Mouse (Mus musculus): Measurements from ENCODE around the gene Tgfb1i1. TPM values are rescaled to one million over a fixed set of nuclear protein-coding genes. Genes with fewer than 3 reads are reported as not detected.

Tgfb1i1 gene
- polyA plus RNA-seq, 1 experiment from 2014 or later, result 11.9 TPM

DNA sequence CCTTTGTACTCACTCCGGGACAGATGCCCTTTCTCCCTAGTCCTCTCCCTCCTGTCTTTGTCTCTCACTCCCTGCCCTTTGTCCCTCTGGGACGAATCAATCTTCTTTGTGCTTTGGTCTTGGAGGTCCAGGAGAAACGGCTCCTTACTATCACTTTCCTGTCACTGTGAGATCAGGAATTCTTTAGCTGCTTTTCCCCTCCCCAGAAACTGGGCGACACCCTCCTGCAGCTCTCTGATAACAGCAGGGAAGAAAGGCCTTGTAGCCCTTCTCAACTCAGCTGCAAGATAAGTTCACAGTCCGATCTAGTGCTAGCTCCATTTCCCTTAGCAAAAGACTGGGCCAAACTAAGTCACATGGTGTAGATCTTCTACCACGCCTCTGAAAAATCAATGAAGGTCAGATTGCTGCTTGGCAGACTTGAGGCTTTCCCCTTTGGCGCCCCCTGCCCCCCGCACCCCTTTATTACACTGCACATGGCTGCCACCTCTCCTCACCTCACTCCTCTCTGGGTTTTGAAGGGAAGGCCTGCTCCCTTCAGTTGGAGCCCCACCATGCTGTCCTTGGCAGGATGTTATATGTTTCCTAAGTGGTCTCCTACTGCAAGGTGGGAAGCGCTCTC lies 42.4 kb downstream of the Tgfb1i1 start:
- peaks cover 16% of the 10 kb centered on the region for H3K36me3 ChIP-seq (ENCODE audit: control insufficient read depth, insufficient read depth)
- no peaks in the 10 kb centered on the region for H3K27me3 ChIP-seq (ENCODE audit: control insufficient read depth, insufficient read depth, low read depth, low read length)
- peaks cover 51% of the 10 kb centered on the region for H3K4me1 ChIP-seq (ENCODE audit: control insufficient read depth, low read depth, low read length)
- peak overlapping the region; percentile 69 for H3K9ac ChIP-seq (ENCODE audit: low read depth, low read length)
- 15% methylated on average over 9 of the region's 9 CpGs for WGBS (ENCODE audit: insufficient replicate concordance)
- no peaks in the 10 kb centered on the region for H3K9me3 ChIP-seq (replicated peaks; ENCODE audit: control insufficient read depth, low read length)
- peak overlapping the region; percentile 97 for H3K27ac ChIP-seq (ENCODE audit: low read length)
- peak overlapping the region; percentile 70 for H3K4me2 ChIP-seq (ENCODE audit: low read depth, low read length)
- ATAC-seq (ENCODE audit: low read depth), result peak; percentile 98
- H3K4me3 ChIP-seq (ENCODE audit: low read depth, low read length), result peak overlapping the region; percentile 63

DNA sequence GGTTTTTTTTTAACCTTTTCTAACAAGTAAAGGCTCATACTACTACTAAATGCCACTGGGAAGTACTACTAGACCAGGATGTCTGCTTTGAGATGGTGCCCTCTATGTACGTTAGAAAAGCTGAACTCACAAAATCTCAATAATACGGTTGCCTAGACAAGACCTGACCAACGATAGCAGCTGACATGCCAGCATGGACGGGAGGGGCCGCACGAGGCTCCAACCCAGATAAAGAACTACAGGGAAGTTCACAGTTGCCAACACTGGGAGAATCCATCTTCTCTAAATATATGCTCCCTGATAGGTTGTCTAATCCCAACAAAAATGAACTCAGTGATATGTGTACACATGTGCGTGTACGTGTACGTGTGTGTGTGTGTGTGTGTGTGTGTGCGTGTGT lies 48.2 kb downstream of the Tgfb1i1 start:
- H3K27ac ChIP-seq (ENCODE audit: low read length), result peak overlapping the region; percentile 92
- H3K9me3 ChIP-seq (replicated peaks; ENCODE audit: control insufficient read depth, low read length), result no peaks in the 10 kb centered on the region
- H3K36me3 ChIP-seq (ENCODE audit: control insufficient read depth, insufficient read depth), result no peaks in the 10 kb centered on the region; the same call in 1 of the 2 replicates
- 0 out of 2 replicates have a peak overlapping the region, but pooled peaks have one; percentile 25 for H3K9ac ChIP-seq (ENCODE audit: low read depth, low read length)
- 56% methylated on average over 10 of the region's 10 CpGs for WGBS (ENCODE audit: insufficient replicate concordance)
- H3K4me3 ChIP-seq (ENCODE audit: low read depth, low read length), result no peak overlapping the region
- peak; percentile 52; the same call in 1 of the 2 replicates for ATAC-seq (ENCODE audit: low read depth)
- no peaks in the 10 kb centered on the region for H3K27me3 ChIP-seq (ENCODE audit: control insufficient read depth, insufficient read depth, low read depth, low read length)
- peaks cover 64% of the 10 kb centered on the region for H3K4me1 ChIP-seq (ENCODE audit: control insufficient read depth, low read depth, low read length)
- peak overlapping the region; percentile 15; the same call in 1 of the 2 replicates for H3K4me2 ChIP-seq (ENCODE audit: low read depth, low read length)

DNA sequence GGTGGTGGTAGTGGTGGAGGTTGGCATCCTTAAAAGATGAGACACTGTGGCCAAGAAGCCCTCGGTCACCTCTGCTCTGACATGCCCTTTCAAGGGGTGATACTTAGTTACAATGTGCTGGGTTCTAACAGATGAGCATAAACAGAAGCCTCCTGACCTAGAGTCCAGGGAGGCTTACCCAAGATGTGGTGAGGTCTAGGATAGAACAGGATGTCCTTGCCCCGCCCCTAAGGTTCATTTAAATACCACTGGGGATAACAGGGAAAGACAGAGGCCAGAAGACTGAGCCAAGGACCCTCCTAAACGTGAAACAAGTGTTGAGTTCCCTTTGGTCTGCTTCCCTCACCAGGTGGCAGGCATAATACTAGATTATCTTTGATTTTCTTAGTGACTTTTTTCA lies 49.9 kb downstream of the Tgfb1i1 start:
- WGBS (ENCODE audit: insufficient replicate concordance), result 47% methylated on average over 3 of the region's 3 CpGs
- H3K27ac ChIP-seq (ENCODE audit: low read length), result peak overlapping the region; percentile 92
- 0 out of 2 replicates have a peak, but pooled peaks have one; percentile 22 for ATAC-seq (ENCODE audit: low read depth)
- peaks cover 62% of the 10 kb centered on the region for H3K4me1 ChIP-seq (ENCODE audit: control insufficient read depth, low read depth, low read length)
- no peaks in the 10 kb centered on the region for H3K9me3 ChIP-seq (replicated peaks; ENCODE audit: control insufficient read depth, low read length)
- no peaks in the 10 kb centered on the region for H3K27me3 ChIP-seq (ENCODE audit: control insufficient read depth, insufficient read depth, low read depth, low read length)
- peak overlapping the region; percentile 97 for H3K9ac ChIP-seq (ENCODE audit: low read depth, low read length)
- H3K4me3 ChIP-seq (ENCODE audit: low read depth, low read length), result peak overlapping the region; percentile 94
- H3K36me3 ChIP-seq (ENCODE audit: control insufficient read depth, insufficient read depth), result no peaks in the 10 kb centered on the region; the same call in 1 of the 2 replicates
- peak overlapping the region; percentile 90 for H3K4me2 ChIP-seq (ENCODE audit: low read depth, low read length)

DNA sequence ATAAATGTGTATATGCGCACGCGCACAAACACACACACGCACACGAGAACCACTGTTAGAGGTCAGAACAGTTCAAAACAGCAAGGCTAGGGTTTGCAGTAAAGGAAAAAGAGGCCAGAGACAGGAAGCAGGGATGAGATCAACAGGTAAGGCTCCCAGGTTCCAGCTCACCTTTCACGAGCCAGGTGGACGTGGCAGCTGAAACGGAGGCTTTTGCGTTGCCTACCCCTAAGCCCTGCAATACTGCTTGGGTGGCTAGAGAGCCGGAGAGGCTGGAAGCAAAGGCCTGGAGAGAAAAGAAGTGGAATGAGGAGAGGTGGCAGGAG lies 50.6 kb downstream of the Tgfb1i1 start:
- no peaks in the 10 kb centered on the region for H3K27me3 ChIP-seq (ENCODE audit: control insufficient read depth, insufficient read depth, low read depth, low read length)
- 23% methylated on average over 10 of the region's 10 CpGs for WGBS (ENCODE audit: insufficient replicate concordance)
- H3K9ac ChIP-seq (ENCODE audit: low read depth, low read length), result peak overlapping the region; percentile 97
- peak overlapping the region; percentile 92 for H3K27ac ChIP-seq (ENCODE audit: low read length)
- H3K4me3 ChIP-seq (ENCODE audit: low read depth, low read length), result peak overlapping the region; percentile 94
- peaks cover 62% of the 10 kb centered on the region for H3K4me1 ChIP-seq (ENCODE audit: control insufficient read depth, low read depth, low read length)
- peak overlapping the region; percentile 90 for H3K4me2 ChIP-seq (ENCODE audit: low read depth, low read length)
- no peaks in the 10 kb centered on the region for H3K9me3 ChIP-seq (replicated peaks; ENCODE audit: control insufficient read depth, low read length)
- H3K36me3 ChIP-seq (ENCODE audit: control insufficient read depth, insufficient read depth), result peaks cover 7% of the 10 kb centered on the region
- 0 out of 2 replicates have a peak, but pooled peaks have one; percentile 12 for ATAC-seq (ENCODE audit: low read depth)

DNA sequence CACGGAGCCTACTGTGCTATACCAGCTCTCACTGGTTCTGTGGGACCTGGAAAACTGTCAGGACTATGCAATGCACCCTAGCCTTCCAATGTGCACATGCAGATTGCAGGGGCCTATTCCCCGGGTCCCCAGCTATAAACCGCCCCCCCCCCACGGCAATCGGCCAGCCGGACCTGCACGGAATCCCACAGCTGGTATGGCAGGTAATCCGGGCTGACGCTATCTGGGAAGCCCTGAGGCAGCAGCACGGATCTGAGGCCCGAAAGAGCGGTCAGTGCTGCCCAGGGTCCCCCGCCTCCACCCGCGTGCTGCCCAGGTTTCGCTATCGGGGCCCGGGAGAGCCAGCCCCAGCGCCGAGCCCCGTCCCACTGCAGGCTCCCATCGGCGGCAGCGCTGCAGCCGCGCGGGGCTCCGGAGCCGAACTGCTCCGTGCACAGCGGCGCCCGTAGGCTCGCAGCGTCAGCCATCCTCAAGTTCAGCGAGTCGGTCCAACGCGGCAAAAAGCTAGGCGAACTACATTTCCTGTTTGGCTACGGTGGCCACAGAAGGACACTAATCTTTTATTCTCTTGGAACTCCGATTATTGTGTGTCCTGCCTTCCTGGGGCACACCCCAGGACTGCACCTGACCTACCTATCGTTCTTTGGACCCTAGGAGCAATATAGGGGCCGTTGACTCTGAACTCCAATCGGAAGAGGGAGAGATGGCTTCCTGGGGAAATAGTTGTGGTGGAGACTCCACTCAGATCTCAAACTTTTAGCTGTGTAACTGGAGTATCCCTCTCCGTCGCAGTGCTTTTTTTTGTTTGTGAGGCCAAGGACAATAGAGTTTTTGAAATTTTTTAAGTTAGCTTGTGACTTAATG lies 51.2 kb downstream of the Tgfb1i1 start, which contains the start of gene BC017158:
TSS of gene BC017158 (minus strand) at position 554 of the 864 bp plus-strand sequence.
- Histone ChIP-seq H3K9me3 (replicated peaks; ENCODE audit: control insufficient read depth, low read length) (no peaks in the 10 kb centered on the region), H3K36me3 (ENCODE audit: control insufficient read depth, insufficient read depth) (peaks cover 9% of the 10 kb centered on the region), H3K4me3 (ENCODE audit: low read depth, low read length) (peak within 1 kb of the TSS; percentile 94), H3K4me1 (ENCODE audit: control insufficient read depth, low read depth, low read length) (peaks cover 62% of the 10 kb centered on the region), H3K4me2 (ENCODE audit: low read depth, low read length) (peak within 1 kb of the TSS; percentile 90), H3K9ac (ENCODE audit: low read depth, low read length) (peak within 1 kb of the TSS; percentile 97), H3K27ac (ENCODE audit: low read length) (peak within 1 kb of the TSS; percentile 92), H3K27me3 (ENCODE audit: control insufficient read depth, insufficient read depth, low read depth, low read length) (no peaks in the 10 kb centered on the region)
- under 1% methylated on average over 47 of the region's 47 CpGs for WGBS (ENCODE audit: insufficient replicate concordance)
- peak; percentile 70 for ATAC-seq (ENCODE audit: low read depth)

DNA sequence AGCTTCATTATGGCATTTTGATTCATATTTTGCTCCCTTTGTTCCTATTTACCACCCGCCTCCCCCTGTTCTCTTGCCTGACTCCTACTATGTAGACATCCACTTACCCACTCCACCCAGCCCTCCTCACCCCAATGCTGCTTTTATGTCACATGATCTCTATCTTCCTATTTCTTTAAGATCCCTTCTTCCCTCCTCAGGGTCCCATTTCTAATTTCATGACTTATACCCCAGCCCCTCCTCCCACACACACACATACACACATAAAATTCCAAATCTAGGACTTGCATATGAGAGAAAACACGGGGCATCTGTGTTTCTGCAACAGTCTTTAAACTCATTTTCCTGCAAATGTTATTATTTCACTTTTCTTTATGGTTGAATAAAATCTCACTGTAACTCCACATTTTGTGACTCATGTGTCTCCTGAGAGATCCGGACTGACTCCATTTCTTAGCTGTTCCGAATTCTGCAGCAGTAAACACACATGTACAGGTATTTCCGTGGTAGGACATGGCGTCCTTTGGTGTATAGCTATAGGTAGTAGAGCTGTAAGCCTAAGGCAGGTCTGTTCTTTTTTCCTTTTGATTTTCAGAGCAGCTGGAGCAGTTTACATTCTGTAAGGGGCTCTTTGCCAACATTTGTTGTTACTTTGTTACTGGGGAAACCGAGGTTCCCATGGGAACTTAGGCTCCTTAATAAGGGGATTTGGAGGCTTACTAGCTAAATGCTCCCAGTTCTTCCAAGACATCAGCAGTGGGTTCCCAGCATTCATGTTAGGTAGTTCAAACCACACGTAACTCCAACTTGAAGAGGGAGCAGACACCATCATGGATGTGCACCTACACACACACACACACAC lies 52.1 kb downstream of the Tgfb1i1 start:
- no peaks in the 10 kb centered on the region for H3K27me3 ChIP-seq (ENCODE audit: control insufficient read depth, insufficient read depth, low read depth, low read length)
- ATAC-seq (ENCODE audit: low read depth), result peak; percentile 47; the same call in 1 of the 2 replicates
- peaks cover 58% of the 10 kb centered on the region for H3K4me1 ChIP-seq (ENCODE audit: control insufficient read depth, low read depth, low read length)
- H3K27ac ChIP-seq (ENCODE audit: low read length), result peak overlapping the region; percentile 92
- 79% methylated on average over 8 of the region's 8 CpGs for WGBS (ENCODE audit: insufficient replicate concordance)
- H3K36me3 ChIP-seq (ENCODE audit: control insufficient read depth, insufficient read depth), result peaks cover 9% of the 10 kb centered on the region
- no peaks in the 10 kb centered on the region for H3K9me3 ChIP-seq (replicated peaks; ENCODE audit: control insufficient read depth, low read length)
- peak overlapping the region; percentile 97 for H3K9ac ChIP-seq (ENCODE audit: low read depth, low read length)
- peak overlapping the region; percentile 90 for H3K4me2 ChIP-seq (ENCODE audit: low read depth, low read length)
- peak overlapping the region; percentile 94 for H3K4me3 ChIP-seq (ENCODE audit: low read depth, low read length)

DNA sequence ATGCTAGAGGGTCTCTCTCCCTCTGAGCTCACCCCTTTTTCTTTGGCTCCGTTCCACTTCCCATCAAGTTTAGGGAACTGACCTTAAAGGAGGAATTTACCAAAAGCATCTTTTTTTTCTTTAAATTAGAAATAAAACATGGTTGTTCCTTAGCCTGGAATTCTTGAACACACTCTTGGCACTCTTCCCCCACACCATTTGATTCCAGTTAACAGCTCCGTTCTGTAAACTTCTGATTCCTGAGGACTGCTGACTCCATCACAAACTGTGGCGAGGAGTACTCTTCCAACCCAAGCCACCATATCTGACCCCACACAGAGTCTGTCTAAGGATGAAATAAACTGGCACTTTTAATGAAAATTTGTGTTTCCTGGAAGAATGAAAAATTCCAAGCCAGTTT lies 54.3 kb downstream of the Tgfb1i1 start:
- Histone ChIP-seq H3K36me3 (ENCODE audit: control insufficient read depth, insufficient read depth) (peaks cover 9% of the 10 kb centered on the region), H3K4me1 (ENCODE audit: control insufficient read depth, low read depth, low read length) (peaks cover 41% of the 10 kb centered on the region), H3K9ac (ENCODE audit: low read depth, low read length) (no peak overlapping the region; the same call in 1 of the 2 replicates)

DNA sequence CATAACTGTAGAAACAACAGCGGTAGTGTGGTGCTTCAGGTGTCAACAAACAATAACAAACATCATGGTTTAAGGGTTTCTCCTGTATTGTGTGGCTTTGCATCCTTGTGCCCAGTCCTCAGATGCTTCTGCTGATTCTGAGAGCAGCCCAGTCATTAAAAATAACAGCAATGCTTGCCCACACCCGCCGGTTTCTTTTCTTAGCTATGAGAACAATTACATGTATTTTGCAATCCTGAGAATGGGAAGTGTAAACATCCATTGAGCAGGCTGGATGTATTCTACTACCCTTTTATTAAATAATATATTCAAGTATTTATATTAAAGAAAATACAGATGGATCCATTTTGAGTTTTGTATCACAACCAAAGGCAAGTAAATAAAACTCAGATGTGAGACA lies 55.5 kb downstream of the Tgfb1i1 start:
- H3K36me3 ChIP-seq (ENCODE audit: control insufficient read depth, insufficient read depth), result peaks cover 9% of the 10 kb centered on the region
- peak overlapping the region; percentile 71 for H3K9ac ChIP-seq (ENCODE audit: low read depth, low read length)
- H3K9me3 ChIP-seq (replicated peaks; ENCODE audit: control insufficient read depth, low read length), result no peaks in the 10 kb centered on the region
- peak overlapping the region; percentile 88 for H3K27ac ChIP-seq (ENCODE audit: low read length)
- WGBS (ENCODE audit: insufficient replicate concordance), result 73% methylated on average over 3 of the region's 3 CpGs
- peak overlapping the region; percentile 66 for H3K4me3 ChIP-seq (ENCODE audit: low read depth, low read length)
- no peak for ATAC-seq (ENCODE audit: low read depth)
- H3K4me2 ChIP-seq (ENCODE audit: low read depth, low read length), result peak overlapping the region; percentile 78
- H3K27me3 ChIP-seq (ENCODE audit: control insufficient read depth, insufficient read depth, low read depth, low read length), result no peaks in the 10 kb centered on the region
- H3K4me1 ChIP-seq (ENCODE audit: control insufficient read depth, low read depth, low read length), result peaks cover 29% of the 10 kb centered on the region

More for the DNA sequence above, 54.3 kb downstream of the Tgfb1i1 start:
- 78% methylated on average over 3 of the region's 3 CpGs for WGBS (ENCODE audit: insufficient replicate concordance)
- Histone ChIP-seq H3K9me3 (replicated peaks; ENCODE audit: control insufficient read depth, low read length) (no peaks in the 10 kb centered on the region), H3K4me3 (ENCODE audit: low read depth, low read length) (no peak overlapping the region), H3K27ac (ENCODE audit: low read length) (peak overlapping the region; percentile 85), H3K4me2 (ENCODE audit: low read depth, low read length) (no peak overlapping the region), H3K27me3 (ENCODE audit: control insufficient read depth, insufficient read depth, low read depth, low read length) (no peaks in the 10 kb centered on the region)
- ATAC-seq (ENCODE audit: low read depth), result no peak

All from liver, embryonic 16.5 days (tissue).